Mouse (Mus musculus): Measurements from ENCODE around the gene Rgr. TPM values are rescaled to one million over a fixed set of nuclear protein-coding genes. Genes with fewer than 3 reads are reported as not detected.
"Not testable (repeated sequence)": the region's sequence is repeated elsewhere in the genome, so short reads cannot be mapped to it uniquely, and the experiment has no call there.

Gene Rgr
- polyA plus RNA-seq, 1 experiment from 2014 or later, result not detected

DNA sequence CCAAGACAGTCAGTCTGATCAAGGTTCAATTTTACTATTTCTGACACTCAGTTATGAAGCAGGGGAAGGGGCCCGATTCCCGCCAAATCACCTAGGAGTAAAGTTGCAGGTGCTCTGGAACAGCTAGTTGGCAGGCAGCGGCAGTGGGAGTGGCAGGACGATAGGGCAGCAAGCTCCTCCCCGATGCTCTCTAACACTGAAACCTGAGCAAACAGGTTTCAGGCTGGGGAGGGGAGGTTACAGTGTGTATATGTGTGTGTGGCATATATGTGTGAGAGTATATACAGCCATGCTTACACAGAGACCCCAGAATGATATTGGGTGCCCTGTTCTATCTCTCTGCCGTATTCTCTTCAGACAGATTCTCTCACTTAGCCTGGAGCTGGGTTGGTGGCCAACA, 48.0 kb downstream of the Rgr start:
- H3K27me3 ChIP-seq (replicated peaks); H3K27ac ChIP-seq (replicated peaks); H3K4me1 ChIP-seq; H3K4me2 ChIP-seq; H3K36me3 ChIP-seq; H3K4me3 ChIP-seq; ATAC-seq (ENCODE audit: extremely low read depth, insufficient number of reproducible peaks, low FRiP score, low TSS enrichment); H3K9me3 ChIP-seq; H3K9ac ChIP-seq: not testable (repeated sequence)
- 68% methylated on average over 6 of the region's 6 CpGs for WGBS

DNA sequence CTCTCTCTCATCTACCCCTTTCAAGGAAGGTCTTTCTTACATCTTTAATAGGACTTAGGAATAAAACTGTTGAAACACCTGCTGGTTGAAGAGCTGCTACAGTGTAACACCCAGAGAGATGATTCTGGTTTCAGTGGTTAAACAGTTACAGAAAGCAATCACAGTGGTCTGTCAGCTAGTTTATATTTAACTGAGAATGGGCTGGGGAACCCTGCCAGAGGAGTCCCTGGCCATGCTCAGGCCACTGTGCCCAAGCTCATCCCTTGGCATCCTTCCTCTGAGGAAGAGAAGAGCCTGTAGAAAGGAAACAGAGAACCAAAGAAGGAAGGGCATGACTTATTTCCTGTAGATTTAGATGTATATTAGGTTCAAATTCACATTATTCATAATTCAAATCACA, 59.0 kb downstream of the Rgr start:
- Histone ChIP-seq H3K9me3 (no peaks in the 10 kb centered on the region), H3K4me3 (no peak overlapping the region), H3K27ac (replicated peaks) (no peak overlapping the region), H3K9ac (no peak overlapping the region), H3K27me3 (replicated peaks) (no peaks in the 10 kb centered on the region), H3K36me3 (no peaks in the 10 kb centered on the region), H3K4me1 (no peaks in the 10 kb centered on the region), H3K4me2 (no peak overlapping the region)
- ATAC-seq (ENCODE audit: extremely low read depth, insufficient number of reproducible peaks, low FRiP score, low TSS enrichment), result no peak

DNA sequence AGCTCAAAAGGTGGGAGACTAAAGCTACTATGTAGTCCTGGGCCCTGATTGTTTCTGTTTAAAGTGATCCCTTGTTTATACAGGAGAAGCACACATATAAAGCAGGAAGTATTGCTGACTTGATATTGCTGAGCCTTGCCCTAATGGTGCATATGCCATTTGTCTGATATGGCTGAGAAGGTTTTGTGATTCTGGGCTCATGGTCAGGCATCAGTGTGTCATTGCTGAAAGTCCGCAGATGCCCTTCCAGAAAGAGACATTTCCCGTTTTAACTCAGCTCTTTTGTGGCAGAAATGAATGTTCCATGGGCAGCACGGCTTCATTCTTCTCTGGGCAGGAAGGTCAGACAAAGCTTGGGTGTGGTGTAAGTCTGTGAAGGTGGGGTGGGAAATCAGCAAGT, 63.1 kb downstream of the Rgr start:
- Histone ChIP-seq H3K27me3 (replicated peaks) (no peaks in the 10 kb centered on the region), H3K9me3 (no peaks in the 10 kb centered on the region), H3K4me2 (no peak overlapping the region), H3K36me3 (no peaks in the 10 kb centered on the region), H3K4me1 (no peaks in the 10 kb centered on the region), H3K4me3 (no peak overlapping the region), H3K9ac (no peak overlapping the region), H3K27ac (replicated peaks) (no peak overlapping the region)
- ATAC-seq (ENCODE audit: extremely low read depth, insufficient number of reproducible peaks, low FRiP score, low TSS enrichment), result no peak
- WGBS, result 65% methylated on average over 3 of the region's 3 CpGs

Other genes with a start within 250 kb of the Rgr start
- gene Ccser2, start 80.2 kb downstream of the Rgr start, polyA plus RNA-seq (2015; fragmentation: Nextera tagmentation; extraction: Ambion mirVana), result 51.2 and 54.2 TPM in 2 replicates
- gene Lrit1, start 5.9 kb upstream of the Rgr start, polyA plus RNA-seq (2015; fragmentation: Nextera tagmentation; extraction: Ambion mirVana), result not detected in 2 replicates
- not detected in 2 replicates for gene Lrit2, start 19.0 kb upstream of the Rgr start, polyA plus RNA-seq (2015; fragmentation: Nextera tagmentation; extraction: Ambion mirVana)
- 0.20 and 0.24 TPM in 2 replicates for gene Cdhr1, start 49.4 kb upstream of the Rgr start, polyA plus RNA-seq (2015; fragmentation: Nextera tagmentation; extraction: Ambion mirVana)
- 1.8 and 1.9 TPM in 2 replicates for gene 2610528A11Rik, start 65.1 kb upstream of the Rgr start, polyA plus RNA-seq (2015; fragmentation: Nextera tagmentation; extraction: Ambion mirVana)
- 328 and 348 TPM in 2 replicates for gene Ghitm, start 86.3 kb upstream of the Rgr start, polyA plus RNA-seq (2015; fragmentation: Nextera tagmentation; extraction: Ambion mirVana)

All from heart, embryonic 13.5 days (tissue).